Mouse (Mus musculus): Measurements from ENCODE around the gene Gm4133. TPM values are rescaled to one million over a fixed set of nuclear protein-coding genes. Genes with fewer than 3 reads are reported as not detected.
"Not testable (repeated sequence)": the region's sequence is repeated elsewhere in the genome, so short reads cannot be mapped to it uniquely, and the experiment has no call there.

Gm4133 gene
- polyA plus RNA-seq (2012; rRNA removed), result not detected in 2 replicates
- not detected in 2 replicates for polyA plus RNA-seq (2014; fragmentation: Nextera tagmentation; extraction: Ambion mirVana)

- H3K36me3 ChIP-seq (ENCODE audit: control insufficient read depth, insufficient read depth, low read length); H3K4me2 ChIP-seq (replicated peaks; ENCODE audit: low read depth, low read length, severe bottlenecking); H3K9ac ChIP-seq (ENCODE audit: low read depth, low read length, severe bottlenecking); H3K4me3 ChIP-seq (replicated peaks; ENCODE audit: low read length); ATAC-seq (ENCODE audit: low FRiP score, low read depth); H3K27me3 ChIP-seq (ENCODE audit: control insufficient read depth, insufficient read depth, low read length); DNase-seq (ENCODE audit: low spot score); H3K27ac ChIP-seq (replicated peaks; ENCODE audit: low read depth, low read length); H3K4me1 ChIP-seq (ENCODE audit: control insufficient read depth, insufficient read depth, low read length); H3K9me3 ChIP-seq (ENCODE audit: control insufficient read depth, low read length): not testable (repeated sequence)
- WGBS, result no CpG with 5 or more reads among the region's 2 CpGs
Observed at GRCm38 (mm10) chr7:20333965-20334364, at the start of gene Gm4133. Gm4133 (minus strand) TSS chr7:20334065.

GRCm38 (mm10) chr7:20375310-20375709 lies 41.4 kb upstream of the Gm4133 start, which contains the start of gene Gm5728:
Gm5728 (minus strand) TSS chr7:20375410.
- not testable (repeated sequence) for H3K4me3 ChIP-seq (replicated peaks; ENCODE audit: low read length); H3K4me1 ChIP-seq (ENCODE audit: control insufficient read depth, insufficient read depth, low read length); H3K4me2 ChIP-seq (replicated peaks; ENCODE audit: low read depth, low read length, severe bottlenecking); H3K9me3 ChIP-seq (ENCODE audit: control insufficient read depth, low read length); DNase-seq (ENCODE audit: low spot score); ATAC-seq (ENCODE audit: low FRiP score, low read depth); H3K27ac ChIP-seq (replicated peaks; ENCODE audit: low read depth, low read length); H3K36me3 ChIP-seq (ENCODE audit: control insufficient read depth, insufficient read depth, low read length); H3K9ac ChIP-seq (ENCODE audit: low read depth, low read length, severe bottlenecking); H3K27me3 ChIP-seq (ENCODE audit: control insufficient read depth, insufficient read depth, low read length)
- WGBS, result no CpG with 5 or more reads among the region's 1 CpGs

Other genes with a start within 250 kb of the Gm4133 start
- gene Vmn1r91, start 234.4 kb downstream of the Gm4133 start, polyA plus RNA-seq (2012; rRNA removed), result not detected in 2 replicates
- not detected in 2 replicates for gene Vmn1r91, start 234.4 kb downstream of the Gm4133 start, polyA plus RNA-seq (2014; fragmentation: Nextera tagmentation; extraction: Ambion mirVana)
- gene Gm16442, start 211.5 kb downstream of the Gm4133 start, polyA plus RNA-seq (2012; rRNA removed), result not detected in 2 replicates
- gene Gm16442, start 211.5 kb downstream of the Gm4133 start, polyA plus RNA-seq (2014; fragmentation: Nextera tagmentation; extraction: Ambion mirVana), result not detected in 2 replicates
- not detected in 2 replicates for gene Vmn1r93, start 195.0 kb downstream of the Gm4133 start, polyA plus RNA-seq (2012; rRNA removed)
- not detected in 2 replicates for gene Vmn1r93, start 195.0 kb downstream of the Gm4133 start, polyA plus RNA-seq (2014; fragmentation: Nextera tagmentation; extraction: Ambion mirVana)
- not detected in 2 replicates for gene Vmn1r94, start 165.7 kb downstream of the Gm4133 start, polyA plus RNA-seq (2012; rRNA removed)
- not detected in 2 replicates for gene Vmn1r94, start 165.7 kb downstream of the Gm4133 start, polyA plus RNA-seq (2014; fragmentation: Nextera tagmentation; extraction: Ambion mirVana)
- not detected in 2 replicates for gene Vmn1r95, start 140.4 kb downstream of the Gm4133 start, polyA plus RNA-seq (2012; rRNA removed)
- gene Vmn1r95, start 140.4 kb downstream of the Gm4133 start, polyA plus RNA-seq (2014; fragmentation: Nextera tagmentation; extraction: Ambion mirVana), result not detected in 2 replicates
- not detected in 2 replicates for gene Gm6164, start 128.5 kb downstream of the Gm4133 start, polyA plus RNA-seq (2012; rRNA removed)
- gene Gm6164, start 128.5 kb downstream of the Gm4133 start, polyA plus RNA-seq (2014; fragmentation: Nextera tagmentation; extraction: Ambion mirVana), result not detected in 2 replicates
- not detected in 2 replicates for gene Gm4498, start 100.2 kb downstream of the Gm4133 start, polyA plus RNA-seq (2012; rRNA removed)
- gene Gm4498, start 100.2 kb downstream of the Gm4133 start, polyA plus RNA-seq (2014; fragmentation: Nextera tagmentation; extraction: Ambion mirVana), result not detected in 2 replicates
- gene Gm5890, start 71.2 kb downstream of the Gm4133 start, polyA plus RNA-seq (2012; rRNA removed), result not detected in 2 replicates
- not detected in 2 replicates for gene Gm5890, start 71.2 kb downstream of the Gm4133 start, polyA plus RNA-seq (2014; fragmentation: Nextera tagmentation; extraction: Ambion mirVana)
- not detected in 2 replicates for gene Gm5728, start 41.3 kb upstream of the Gm4133 start, polyA plus RNA-seq (2012; rRNA removed)
- not detected in 2 replicates for gene Gm5728, start 41.3 kb upstream of the Gm4133 start, polyA plus RNA-seq (2014; fragmentation: Nextera tagmentation; extraction: Ambion mirVana)
- not detected in 2 replicates for gene Vmn1r100, start 83.9 kb upstream of the Gm4133 start, polyA plus RNA-seq (2012; rRNA removed)
- gene Vmn1r100, start 83.9 kb upstream of the Gm4133 start, polyA plus RNA-seq (2014; fragmentation: Nextera tagmentation; extraction: Ambion mirVana), result not detected in 2 replicates
- gene Vmn1r101, start 108.5 kb upstream of the Gm4133 start, polyA plus RNA-seq (2012; rRNA removed), result not detected in 2 replicates
- gene Vmn1r101, start 108.5 kb upstream of the Gm4133 start, polyA plus RNA-seq (2014; fragmentation: Nextera tagmentation; extraction: Ambion mirVana), result not detected in 2 replicates
- not detected in 2 replicates for gene Gm10670, start 140.9 kb upstream of the Gm4133 start, polyA plus RNA-seq (2012; rRNA removed)
- not detected in 2 replicates for gene Gm10670, start 140.9 kb upstream of the Gm4133 start, polyA plus RNA-seq (2014; fragmentation: Nextera tagmentation; extraction: Ambion mirVana)
- not detected in 2 replicates for gene Vmn1r103, start 176.5 kb upstream of the Gm4133 start, polyA plus RNA-seq (2012; rRNA removed)
- gene Vmn1r103, start 176.5 kb upstream of the Gm4133 start, polyA plus RNA-seq (2014; fragmentation: Nextera tagmentation; extraction: Ambion mirVana), result not detected in 2 replicates
- gene Vmn1r104, start 199.8 kb upstream of the Gm4133 start, polyA plus RNA-seq (2012; rRNA removed), result not detected in 2 replicates
- not detected in 2 replicates for gene Vmn1r104, start 199.8 kb upstream of the Gm4133 start, polyA plus RNA-seq (2014; fragmentation: Nextera tagmentation; extraction: Ambion mirVana)
- gene Gm5726, start 211.7 kb upstream of the Gm4133 start, polyA plus RNA-seq (2012; rRNA removed), result not detected in 2 replicates
- gene Gm5726, start 211.7 kb upstream of the Gm4133 start, polyA plus RNA-seq (2014; fragmentation: Nextera tagmentation; extraction: Ambion mirVana), result not detected in 2 replicates
- gene Gm4141, start 242.2 kb upstream of the Gm4133 start, polyA plus RNA-seq (2012; rRNA removed), result not detected in 2 replicates
- not detected in 2 replicates for gene Gm4141, start 242.2 kb upstream of the Gm4133 start, polyA plus RNA-seq (2014; fragmentation: Nextera tagmentation; extraction: Ambion mirVana)